Mouse (Mus musculus) hindbrain, embryonic 12.5 days (tissue): ENCODE measurements around the gene Zfp383. TPM values are rescaled to one million over a fixed set of nuclear protein-coding genes. Genes with fewer than 3 reads are reported as not detected.
"Not testable (repeated sequence)": the region's sequence is repeated elsewhere in the genome, so short reads cannot be mapped to it uniquely, and the experiment has no call there.

Experiments used
- ATAC-seq: fragments of 200-750 bp; cut with Nextera tagmentation; 2 replicates; pipeline ENCODE4 v1.8.0; 2017; ENCODE audit warnings: moderate TSS enrichment; ENCODE audit not compliant: low FRiP score
- H3K27ac ChIP-seq: fragments of 300-500 bp; sonication (generic); 2 replicates; pipeline ENCODE4 v1.5.1; 2016; ENCODE audit warnings: mild to moderate bottlenecking
- H3K27me3 ChIP-seq: fragments of 300-500 bp; sonication (generic); 2 replicates; pipeline ENCODE4 v1.6.1; 2016; ENCODE audit warnings: mild to moderate bottlenecking
- H3K36me3 ChIP-seq: fragments of 300-500 bp; sonication (generic); 2 replicates; pipeline ENCODE4 v1.6.1; 2016; ENCODE audit warnings: mild to moderate bottlenecking
- H3K4me1 ChIP-seq: fragments of 300-500 bp; sonication (generic); 2 replicates; pipeline ENCODE4 v1.6.1; 2016
- H3K4me2 ChIP-seq: fragments of 300-500 bp; sonication (generic); replicated peaks from 2 replicates; pipeline ENCODE4 v1.6.1; 2016; ENCODE audit warnings: mild to moderate bottlenecking
- H3K4me3 ChIP-seq: fragments of 300-500 bp; sonication (generic); 2 replicates; pipeline ENCODE4 v1.5.1; 2016; ENCODE audit warnings: mild to moderate bottlenecking
- H3K9ac ChIP-seq: fragments of 300-500 bp; sonication (generic); 2 replicates; pipeline ENCODE4 v1.6.1; 2016; ENCODE audit warnings: mild to moderate bottlenecking, moderate library complexity
- H3K9me3 ChIP-seq: fragments of 300-500 bp; sonication (generic); replicated peaks from 2 replicates; pipeline ENCODE4 v1.6.1; 2016; ENCODE audit warnings: mild to moderate bottlenecking
- WGBS: fragments of 180-500 bp; shearing (Covaris S2); methylation state at CpG from one replicate; pipeline ENCODE4 v1.1.7; 2016; 5-methylcytosine and 5-hydroxymethylcytosine counted together
- microRNA-seq: library from miRNA; unstranded; fragments of <30 nt; microRNA quantifications from one replicate; pipeline ENCODE4, GENCODE M21; 2017
- polyA plus RNA-seq: library from polyadenylated mRNA; unstranded; fragments of >200 nt; fragmentation: Nextera tagmentation; extraction: Ambion mirVana; gene quantifications from 2 replicates; pipeline ENCODE4 v1.2.1, GENCODE M21; 2016

Gene Zfp383
- polyA plus RNA-seq, 1 experiment from 2014 or later, result 8.5 TPM

DNA sequence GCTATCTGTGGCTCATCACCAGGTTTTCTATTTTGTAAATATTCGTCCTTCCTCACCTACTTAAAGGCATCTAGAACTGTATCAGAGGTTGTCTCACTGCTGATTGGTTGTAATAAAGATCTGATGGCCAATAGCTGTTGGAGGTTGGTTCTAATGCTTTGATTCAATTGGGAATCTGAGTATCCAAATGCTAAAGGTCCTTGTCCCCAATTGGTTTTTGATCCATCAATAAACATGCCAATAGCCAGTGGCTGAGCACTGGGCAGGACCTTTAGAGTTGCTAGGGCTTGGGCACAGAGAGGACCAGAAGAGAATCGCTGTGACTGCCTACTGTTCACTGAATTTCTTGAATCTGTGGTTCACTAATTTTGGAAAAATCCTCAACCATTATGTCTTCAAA is 35.7 kb downstream of the Zfp383 start:
- ATAC-seq, result no peak
- peaks cover 50% of the 10 kb centered on the region for H3K36me3 ChIP-seq

DNA sequence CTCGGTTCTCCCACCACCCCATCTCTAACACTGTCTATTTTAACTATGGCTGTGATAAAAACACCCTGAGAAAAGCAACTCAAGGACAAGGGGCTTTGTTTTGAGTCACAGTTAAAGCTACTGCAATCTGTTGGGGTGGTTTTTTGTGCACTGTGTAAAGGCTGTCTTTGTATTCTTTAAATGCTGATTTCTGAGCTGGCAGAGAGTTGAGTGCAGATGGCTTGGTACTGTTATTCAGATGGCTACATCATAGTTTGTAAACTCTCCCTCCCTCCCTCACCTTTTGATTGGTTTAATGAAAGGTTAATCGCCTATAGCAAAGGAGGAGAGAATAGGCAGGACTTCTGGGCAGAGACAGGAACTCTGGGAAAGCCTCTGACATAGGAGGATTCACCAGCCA is 36.2 kb downstream of the Zfp383 start:
- peaks cover 53% of the 10 kb centered on the region for H3K36me3 ChIP-seq
- 81% methylated on average over 2 of the region's 2 CpGs for WGBS

More for the DNA sequence above, 35.7 kb downstream of the Zfp383 start:
- 77% methylated on average over 2 of the region's 2 CpGs for WGBS
- Histone ChIP-seq H3K9me3 (no peaks in the 10 kb centered on the region), H3K4me3 (no peak overlapping the region), H3K27ac (no peak overlapping the region), H3K27me3 (no peaks in the 10 kb centered on the region), H3K4me1 (no peaks in the 10 kb centered on the region), H3K9ac (no peak overlapping the region), H3K4me2 (no peak overlapping the region)

DNA sequence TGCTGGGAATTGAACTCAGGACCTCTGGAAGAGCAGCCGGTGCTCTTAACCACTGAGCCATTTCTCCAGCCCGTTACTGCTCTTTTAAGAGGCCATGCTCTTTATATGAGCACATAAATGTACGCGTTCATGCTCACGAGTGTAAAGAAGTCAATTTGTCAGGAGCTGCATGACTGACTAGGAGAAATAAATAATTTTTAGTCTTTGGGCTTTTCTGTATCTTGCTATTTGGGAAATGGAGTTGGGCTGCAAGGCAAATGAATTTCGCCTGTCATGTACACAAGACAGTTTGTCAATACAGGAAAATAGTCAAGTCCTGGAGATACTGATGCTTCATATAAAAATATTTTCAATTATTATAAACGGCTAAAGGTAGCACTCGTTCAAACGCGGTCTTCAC is 45.1 kb downstream of the Zfp383 start:
- WGBS, result 51% methylated on average over 10 of the region's 10 CpGs
- H3K27ac ChIP-seq, result peak overlapping the region; percentile 94

More for the DNA sequence above, 36.2 kb downstream of the Zfp383 start:
- H3K27ac ChIP-seq, result no peak overlapping the region
- H3K4me2 ChIP-seq, result no peak overlapping the region
- ATAC-seq, result no peak
- H3K27me3 ChIP-seq, result no peaks in the 10 kb centered on the region
- H3K9me3 ChIP-seq, result no peaks in the 10 kb centered on the region
- H3K4me1 ChIP-seq, result no peaks in the 10 kb centered on the region
- H3K9ac ChIP-seq, result no peak overlapping the region
- H3K4me3 ChIP-seq, result no peak overlapping the region

DNA sequence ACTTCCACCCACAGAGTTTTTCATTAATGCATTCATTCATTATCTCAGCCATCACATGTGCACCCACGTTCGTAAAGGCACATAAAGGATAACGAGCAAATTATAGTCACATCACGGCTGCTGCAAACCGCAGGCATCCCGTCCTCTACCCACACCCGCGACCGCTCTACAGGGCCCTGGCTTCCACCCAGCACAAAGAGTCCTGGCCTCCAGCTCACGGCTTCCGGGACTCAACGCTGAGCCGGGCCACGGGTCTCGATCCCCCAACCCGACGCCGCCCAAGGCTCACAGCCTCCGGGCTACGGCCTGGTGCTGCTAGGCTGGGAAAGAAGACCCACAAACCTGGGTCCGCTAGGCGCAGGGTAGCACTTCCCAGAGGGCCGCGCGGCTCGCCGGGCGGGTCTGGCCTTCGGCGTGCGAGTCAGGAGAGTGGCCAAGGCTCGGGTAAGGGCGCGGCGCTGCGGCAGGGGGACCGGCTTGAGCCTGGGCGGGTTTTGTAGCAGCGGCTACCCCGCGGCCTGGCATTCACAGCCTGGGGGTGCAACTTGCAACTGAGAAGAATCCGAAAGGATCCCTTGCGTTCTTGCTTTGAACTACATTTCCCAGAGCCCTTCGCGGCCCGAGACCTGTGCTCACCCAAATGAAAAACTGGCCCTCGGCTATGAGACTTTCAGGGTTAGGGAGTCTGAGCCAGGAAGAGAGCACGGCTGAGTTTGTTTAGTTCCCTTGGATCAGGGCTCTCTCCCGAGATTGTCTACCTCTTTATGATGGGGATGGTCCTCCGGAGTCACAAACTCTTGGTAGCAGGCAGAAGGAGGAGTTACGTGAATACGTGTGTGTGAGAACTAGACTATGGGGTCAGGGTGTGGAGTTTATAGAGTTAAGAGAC is 45.7 kb downstream of the Zfp383 start, which contains the start of gene Zfp74:
TSS of gene Zfp74 (minus strand) at position 577 of the 889 bp plus-strand sequence.
- H3K27me3 ChIP-seq, result no peaks in the 10 kb centered on the region
- WGBS, result 2% methylated on average over 52 of the region's 52 CpGs
- peak within 1 kb of the TSS; percentile 94 for H3K27ac ChIP-seq
- H3K4me1 ChIP-seq, result no peaks in the 10 kb centered on the region; the same call in 1 of the 2 replicates
- ATAC-seq, result peak; percentile 94
- H3K36me3 ChIP-seq, result peaks cover 8% of the 10 kb centered on the region; the same call in 1 of the 2 replicates
- peak within 1 kb of the TSS; percentile 61 for H3K4me2 ChIP-seq
- peak within 1 kb of the TSS; percentile 90 for H3K9ac ChIP-seq
- no peaks in the 10 kb centered on the region for H3K9me3 ChIP-seq
- peak within 1 kb of the TSS; percentile 77 for H3K4me3 ChIP-seq

More for the DNA sequence above, 45.1 kb downstream of the Zfp383 start:
- Histone ChIP-seq H3K4me1 (no peaks in the 10 kb centered on the region; the same call in 1 of the 2 replicates), H3K4me3 (peak overlapping the region; percentile 77), H3K9ac (peak overlapping the region; percentile 90), H3K9me3 (no peaks in the 10 kb centered on the region), H3K27me3 (no peaks in the 10 kb centered on the region), H3K4me2 (peak overlapping the region; percentile 61), H3K36me3 (peaks cover 11% of the 10 kb centered on the region)
- no peak for ATAC-seq

DNA sequence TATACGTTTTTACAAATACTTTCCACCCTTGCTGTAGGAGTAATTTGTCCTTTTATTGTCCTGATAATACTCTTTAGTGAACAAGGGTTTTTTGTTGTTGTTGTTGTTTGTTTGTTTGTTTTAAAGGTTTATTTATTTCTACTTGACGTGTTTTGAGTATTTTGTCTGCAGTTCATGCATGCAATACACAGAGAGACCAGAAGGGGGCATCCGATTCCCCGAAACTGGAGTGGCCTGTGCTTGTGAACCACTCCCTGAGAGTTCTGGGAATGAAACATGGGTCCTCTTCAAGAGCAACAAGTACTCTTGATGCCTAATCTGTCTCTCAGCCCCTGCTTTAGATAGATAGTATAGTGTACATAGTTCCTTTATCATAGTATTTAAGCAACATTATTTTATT is 46.7 kb downstream of the Zfp383 start:
- Histone ChIP-seq H3K27ac (no peak overlapping the region), H3K4me3 (peak overlapping the region; percentile 77; the same call in 1 of the 2 replicates), H3K9ac (no peak overlapping the region), H3K9me3 (no peaks in the 10 kb centered on the region), H3K36me3 (peaks cover 5% of the 10 kb centered on the region; the same call in 1 of the 2 replicates), H3K27me3 (no peaks in the 10 kb centered on the region), H3K4me1 (no peaks in the 10 kb centered on the region; the same call in 1 of the 2 replicates), H3K4me2 (peak overlapping the region; percentile 61)
- ATAC-seq, result no peak
- 22% methylated on average over 4 of the region's 4 CpGs for WGBS

DNA sequence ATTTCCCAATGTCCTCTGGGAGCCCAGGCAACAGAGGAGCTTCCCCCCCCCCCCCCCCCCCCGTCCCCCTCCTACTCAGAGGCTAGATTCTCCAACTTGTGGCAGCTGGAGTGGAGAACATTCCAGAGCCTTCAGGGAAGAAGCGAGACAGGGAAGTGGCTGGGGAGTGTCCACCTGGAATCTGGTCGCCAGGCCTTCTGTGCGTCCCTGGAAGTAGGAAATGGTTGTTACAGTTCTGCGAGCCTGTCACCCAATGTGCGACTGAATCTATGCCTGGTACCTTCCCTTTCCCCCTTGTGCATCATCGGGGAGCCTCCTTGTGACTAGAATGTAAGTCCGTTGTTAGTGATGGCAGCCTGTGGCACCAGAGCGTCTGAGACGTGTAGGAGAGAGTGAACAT is 48.2 kb downstream of the Zfp383 start:
- Histone ChIP-seq H3K36me3 (no peaks in the 10 kb centered on the region), H3K4me2 (no peak overlapping the region), H3K4me3 (no peak overlapping the region), H3K9me3 (no peaks in the 10 kb centered on the region), H3K27ac (no peak overlapping the region), H3K4me1 (no peaks in the 10 kb centered on the region; the same call in 1 of the 2 replicates), H3K27me3 (no peaks in the 10 kb centered on the region), H3K9ac (no peak overlapping the region)
- no peak for ATAC-seq
- 65% methylated on average over 9 of the region's 10 CpGs for WGBS

DNA sequence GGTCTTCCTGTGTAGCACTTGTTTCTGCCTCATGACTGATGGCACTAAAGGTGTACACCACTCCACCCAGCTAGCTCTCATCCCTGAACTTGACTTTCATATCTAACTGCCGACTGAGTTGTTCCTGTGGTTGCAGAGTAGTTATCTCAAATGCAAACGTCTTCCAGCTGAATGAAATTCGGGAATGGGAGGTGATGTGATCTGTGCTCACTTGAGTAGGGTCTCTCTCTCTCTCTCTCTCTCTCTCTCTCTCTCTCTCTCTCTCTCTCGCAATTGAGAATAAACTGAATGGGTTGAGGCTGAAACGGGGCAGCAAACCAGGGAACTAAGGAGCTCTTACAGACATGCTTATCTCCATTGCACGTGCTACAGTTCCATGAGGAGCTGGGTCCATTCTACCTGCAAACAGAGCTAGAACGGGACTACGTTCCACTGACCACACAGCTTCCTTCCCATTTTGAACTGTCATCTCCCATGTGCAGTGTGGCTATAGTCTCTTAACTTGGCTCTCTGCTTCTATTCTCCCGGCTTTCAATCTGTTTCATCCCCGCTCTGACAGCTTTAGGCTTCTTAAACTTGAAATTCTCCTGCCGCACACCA is 50.2 kb downstream of the Zfp383 start:
- Histone ChIP-seq H3K4me3 (no peak overlapping the region), H3K27ac (no peak overlapping the region), H3K27me3 (no peaks in the 10 kb centered on the region), H3K9ac (no peak overlapping the region), H3K4me2 (no peak overlapping the region), H3K9me3 (no peaks in the 10 kb centered on the region), H3K4me1 (no peaks in the 10 kb centered on the region; the same call in 1 of the 2 replicates), H3K36me3 (no peaks in the 10 kb centered on the region)
- WGBS, result 87% methylated on average over 11 of the region's 11 CpGs
- ATAC-seq, result no peak

DNA sequence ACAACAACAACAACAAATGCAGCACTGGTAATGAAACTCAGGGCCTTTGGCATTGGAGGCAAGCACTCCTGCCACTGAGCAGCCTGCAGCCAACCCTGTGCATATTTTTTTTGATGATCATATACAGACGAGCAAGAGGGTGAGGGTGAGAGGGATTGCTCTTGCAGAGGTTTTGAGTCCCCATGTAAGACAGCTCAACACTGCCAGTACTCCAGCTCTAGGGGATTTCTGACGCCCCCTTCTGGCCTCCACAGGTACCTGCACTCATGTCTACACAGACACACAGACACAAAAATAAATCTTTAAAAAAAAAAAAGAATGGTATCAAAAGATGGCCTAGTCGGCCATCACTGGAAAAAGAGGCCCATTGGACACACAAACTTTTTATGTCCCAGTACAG is 51.0 kb downstream of the Zfp383 start:
- no peak overlapping the region for H3K9ac ChIP-seq
- H3K27me3 ChIP-seq, result no peaks in the 10 kb centered on the region
- H3K4me2 ChIP-seq, result no peak overlapping the region
- no peak overlapping the region for H3K27ac ChIP-seq
- H3K4me3 ChIP-seq, result no peak overlapping the region
- H3K9me3 ChIP-seq, result no peaks in the 10 kb centered on the region
- H3K36me3 ChIP-seq, result no peaks in the 10 kb centered on the region
- no peak for ATAC-seq
- no peaks in the 10 kb centered on the region; the same call in 1 of the 2 replicates for H3K4me1 ChIP-seq
- 63% methylated on average over 3 of the region's 3 CpGs for WGBS

DNA sequence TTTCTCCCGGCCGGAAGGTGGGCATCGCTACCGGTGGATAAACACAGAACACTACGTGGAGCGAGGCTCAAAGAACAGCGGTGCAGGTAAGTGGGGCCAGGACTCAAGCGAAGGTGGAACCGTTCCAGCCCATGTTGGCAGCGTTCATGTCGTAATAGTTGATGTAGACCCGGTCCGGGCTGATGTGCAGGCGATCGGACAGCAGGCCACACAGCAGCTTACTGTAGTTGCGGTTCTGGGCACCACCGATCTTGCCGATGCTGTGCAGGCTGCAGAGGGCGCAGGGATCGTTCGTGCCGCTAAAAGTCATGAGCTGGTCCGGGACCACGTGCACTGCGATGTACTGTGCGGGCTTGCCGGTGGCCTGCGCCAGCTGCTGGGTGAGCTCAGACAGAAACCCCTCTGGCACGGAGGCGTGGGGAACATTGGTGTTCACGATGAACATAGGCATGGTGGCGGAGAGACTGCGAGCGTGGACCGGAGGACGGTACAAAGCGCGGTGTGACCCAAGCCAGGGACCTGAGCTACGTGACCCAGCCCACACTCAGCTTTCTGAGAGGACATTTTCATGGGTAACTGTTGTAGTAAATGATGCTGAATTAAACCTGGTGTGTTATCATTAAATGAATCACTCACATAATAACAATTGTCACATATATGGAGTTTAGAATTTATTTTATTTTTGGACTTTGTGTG is 57.2 kb downstream of the Zfp383 start:
- not testable (repeated sequence) for H3K4me1 ChIP-seq, ATAC-seq, H3K27me3 ChIP-seq, H3K9me3 ChIP-seq, H3K27ac ChIP-seq, H3K4me3 ChIP-seq, H3K9ac ChIP-seq, H3K4me2 ChIP-seq, H3K36me3 ChIP-seq
- 55% methylated on average over 39 of the region's 39 CpGs for WGBS

Small RNA genes within 50 kb of the gene (microRNA-seq; reads per million reads assigned to microRNA genes)
- gene Mir7668, result 0.81 reads per million

Other genes with a start within 250 kb of the Zfp383 start
- 0.09 and 0.23 TPM in 2 replicates for gene Catsperg2, start 181.2 kb upstream of the Zfp383 start, polyA plus RNA-seq
- gene Zfp84, start 139.7 kb upstream of the Zfp383 start, polyA plus RNA-seq, result 17.9 and 19.6 TPM in 2 replicates
- 10.3 and 10.9 TPM in 2 replicates for gene Zfp30, start 124.2 kb upstream of the Zfp383 start, polyA plus RNA-seq
- gene Zfp790, start 92.1 kb upstream of the Zfp383 start, polyA plus RNA-seq, result 26.3 and 27.2 TPM in 2 replicates
- 11.4 and 11.8 TPM in 2 replicates for gene Zfp940, start 54.6 kb upstream of the Zfp383 start, polyA plus RNA-seq
- 12.7 and 14.6 TPM in 2 replicates for gene Zfp420, start 48.2 kb upstream of the Zfp383 start, polyA plus RNA-seq
- 14.9 and 15.3 TPM in 2 replicates for gene Zfp27, start 1.7 kb upstream of the Zfp383 start, polyA plus RNA-seq
- 16.4 and 17.2 TPM in 2 replicates for gene Zfp74, start 45.9 kb downstream of the Zfp383 start, polyA plus RNA-seq
- 13.2 and 14.9 TPM in 2 replicates for gene Zfp568, start 75.7 kb downstream of the Zfp383 start, polyA plus RNA-seq
- 7.1 and 7.2 TPM in 2 replicates for gene Zfp14, start 143.2 kb downstream of the Zfp383 start, polyA plus RNA-seq
- 9.8 and 10.1 TPM in 2 replicates for gene Zfp82, start 164.7 kb downstream of the Zfp383 start, polyA plus RNA-seq
- gene Gm26920, start 182.2 kb downstream of the Zfp383 start, polyA plus RNA-seq, result 0.80 and 0.82 TPM in 2 replicates
- gene Zfp566, start 182.3 kb downstream of the Zfp383 start, polyA plus RNA-seq, result 13.7 and 16.2 TPM in 2 replicates
- 121 and 126 TPM in 2 replicates for gene Zfp260, start 186.6 kb downstream of the Zfp383 start, polyA plus RNA-seq
- gene Zfp382, start 213.7 kb downstream of the Zfp383 start, polyA plus RNA-seq, result 14.0 and 14.6 TPM in 2 replicates